Mouse (Mus musculus): ENCODE results near the gene Fam3a. TPM values are rescaled to one million over a fixed set of nuclear protein-coding genes. Genes with fewer than 3 reads are reported as not detected.

Fam3a gene
- polyA plus RNA-seq (2015; fragmentation: Nextera tagmentation; extraction: Ambion mirVana), result 10.6 and 14.6 TPM in 2 replicates

DNA sequence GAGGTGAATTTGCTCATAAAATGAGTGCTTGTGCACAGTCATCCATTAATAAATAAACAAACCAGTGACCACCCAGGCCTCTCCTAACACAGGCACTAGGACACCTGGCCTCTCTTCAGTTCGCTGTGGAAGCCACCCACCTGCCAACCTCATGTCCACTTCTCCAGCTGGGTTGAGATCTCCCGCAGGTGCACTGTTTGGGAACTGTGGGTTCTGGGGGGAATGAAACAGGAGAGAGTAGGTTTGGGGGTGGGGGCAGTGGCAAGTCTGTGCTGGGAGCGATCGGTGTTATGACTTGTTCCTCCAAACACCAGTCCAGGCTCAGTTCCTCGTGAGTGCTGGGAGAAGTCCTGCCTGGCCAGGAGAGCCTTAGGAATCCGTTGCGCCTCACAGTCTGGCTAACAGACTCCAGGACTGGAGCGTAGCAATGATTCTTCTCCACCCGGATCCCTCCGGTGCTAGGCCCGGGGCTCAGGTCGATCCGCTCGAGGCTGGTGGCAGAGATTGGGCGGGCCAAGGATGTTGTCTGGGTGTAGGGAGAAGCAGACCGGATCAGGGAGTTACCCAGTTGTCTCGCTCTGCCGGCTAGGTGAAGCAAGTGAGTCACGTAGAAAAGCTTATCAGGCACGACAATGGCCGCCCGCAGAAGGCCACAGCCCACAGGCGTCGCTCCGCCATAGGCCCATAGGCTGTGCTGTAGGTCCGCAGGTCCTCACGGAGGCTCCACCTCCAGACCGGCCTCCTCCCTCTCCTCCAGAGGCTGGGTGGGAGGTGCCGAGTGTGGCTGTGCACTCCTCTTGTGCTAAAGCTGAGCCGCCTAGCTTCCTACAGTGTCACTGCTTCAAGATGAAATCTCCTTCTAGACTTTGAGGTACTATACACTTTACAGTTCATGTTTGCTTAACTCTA lies at the start of gene Fam3a, which contains the start of gene Ikbkg:
Gene Fam3a (minus strand): TSS at position 738 of the 909 bp plus-strand sequence.
Gene Ikbkg (plus strand): TSS at position 756 of the 909 bp plus-strand sequence.

GRCm38 (mm10) chrX:74428826-74429276 lies 35.8 kb upstream of the Fam3a start, which contains the start of gene G6pdx:
G6pdx (minus strand) TSS chrX:74429194.

GRCm38 (mm10) chrX:74372888-74373549 lies 20.1 kb downstream of the Fam3a start, which contains the start of the genes Ubl4a and Slc10a3:
Ubl4a (minus strand) TSS chrX:74373218.
Slc10a3 (minus strand) TSS chrX:74373349.

GRCm38 (mm10) chrX:74353467-74353770 lies 39.7 kb downstream of the Fam3a start, which contains the start of gene Lage3:
Lage3 (minus strand) TSS chrX:74353618.

Other genes with a start within 250 kb of the Fam3a start
- gene Tex28, start 225.4 kb downstream of the Fam3a start, polyA plus RNA-seq (2015; fragmentation: Nextera tagmentation; extraction: Ambion mirVana), result not detected in 2 replicates
- gene Tktl1, start 216.0 kb downstream of the Fam3a start, polyA plus RNA-seq (2015; fragmentation: Nextera tagmentation; extraction: Ambion mirVana), result 0.05 TPM in 1 of 2 replicates, not detected in the other
- gene Flna, start 143.5 kb downstream of the Fam3a start, polyA plus RNA-seq (2015; fragmentation: Nextera tagmentation; extraction: Ambion mirVana), result 107 and 134 TPM in 2 replicates
- gene Emd, start 138.6 kb downstream of the Fam3a start, polyA plus RNA-seq (2015; fragmentation: Nextera tagmentation; extraction: Ambion mirVana), result 14.7 and 15.4 TPM in 2 replicates
- 740 and 747 TPM in 2 replicates for gene Rpl10, start 122.5 kb downstream of the Fam3a start, polyA plus RNA-seq (2015; fragmentation: Nextera tagmentation; extraction: Ambion mirVana)
- gene Taz, start 111.4 kb downstream of the Fam3a start, polyA plus RNA-seq (2015; fragmentation: Nextera tagmentation; extraction: Ambion mirVana), result 42.8 and 48.5 TPM in 2 replicates
- 27.8 and 31.3 TPM in 2 replicates for gene Dnase1l1, start 110.9 kb downstream of the Fam3a start, polyA plus RNA-seq (2015; fragmentation: Nextera tagmentation; extraction: Ambion mirVana)
- gene Atp6ap1, start 96.2 kb downstream of the Fam3a start, polyA plus RNA-seq (2015; fragmentation: Nextera tagmentation; extraction: Ambion mirVana), result 71.8 and 82.1 TPM in 2 replicates
- 59.5 and 73.3 TPM in 2 replicates for gene Gdi1, start 88.3 kb downstream of the Fam3a start, polyA plus RNA-seq (2015; fragmentation: Nextera tagmentation; extraction: Ambion mirVana)
- gene Fam50a, start 80.2 kb downstream of the Fam3a start, polyA plus RNA-seq (2015; fragmentation: Nextera tagmentation; extraction: Ambion mirVana), result 35.4 and 36.9 TPM in 2 replicates
- 1.1 and 1.8 TPM in 2 replicates for gene Plxna3, start 64.2 kb downstream of the Fam3a start, polyA plus RNA-seq (2015; fragmentation: Nextera tagmentation; extraction: Ambion mirVana)
- gene Lage3, start 39.7 kb downstream of the Fam3a start, polyA plus RNA-seq (2015; fragmentation: Nextera tagmentation; extraction: Ambion mirVana), result 74.6 and 77.4 TPM in 2 replicates
- gene Ubl4a, start 20.1 kb downstream of the Fam3a start, polyA plus RNA-seq (2015; fragmentation: Nextera tagmentation; extraction: Ambion mirVana), result 46.3 and 50.9 TPM in 2 replicates
- gene Slc10a3, start 19.9 kb downstream of the Fam3a start, polyA plus RNA-seq (2015; fragmentation: Nextera tagmentation; extraction: Ambion mirVana), result 9.6 and 11.5 TPM in 2 replicates
- 11.6 and 14.1 TPM in 2 replicates for gene Ikbkg, start within 50 bp of the Fam3a start, polyA plus RNA-seq (2015; fragmentation: Nextera tagmentation; extraction: Ambion mirVana)
- gene G6pdx, start 35.9 kb upstream of the Fam3a start, polyA plus RNA-seq (2015; fragmentation: Nextera tagmentation; extraction: Ambion mirVana), result 49.6 and 52.9 TPM in 2 replicates
- not detected in 2 replicates for gene Gm6880, start 88.1 kb upstream of the Fam3a start, polyA plus RNA-seq (2015; fragmentation: Nextera tagmentation; extraction: Ambion mirVana)
- not detected in 2 replicates for gene Olfr1326-ps1, start 181.6 kb upstream of the Fam3a start, polyA plus RNA-seq (2015; fragmentation: Nextera tagmentation; extraction: Ambion mirVana)
- not detected in 2 replicates for gene Olfr1325, start 199.4 kb upstream of the Fam3a start, polyA plus RNA-seq (2015; fragmentation: Nextera tagmentation; extraction: Ambion mirVana)

Data from spleen, postnatal 0 days (tissue).